Mouse (Mus musculus) thymus, adult 2 months (tissue): ENCODE measurements at regions not wholly inside any gene's neighbourhood (a gene's known extent, or its start where the extent isn't known, plus 50 kb on each side); places are given as distances from the start of the nearest gene placed in this dataset.
A peak's percentile ranks its signal among the peaks of the same experiment; 100 is the strongest.

Experiments
- DNase-seq: peaks from one replicate; pipeline ENCODE4 v3.0.0; 2021
- H3K27ac ChIP-seq: fragments of 200-500 bp; 2 replicates; pipeline ENCODE4 v1.5.1; 2012; ENCODE audit warnings: low read length, control low read depth; ENCODE audit not compliant: control insufficient read depth, insufficient read depth
- H3K27me3 ChIP-seq: fragments of 200-500 bp; 2 replicates; pipeline ENCODE4 v1.6.1; 2012; ENCODE audit warnings: mild to moderate bottlenecking, low read length, moderate library complexity, mixed read lengths; ENCODE audit not compliant: control insufficient read depth, insufficient read depth
- H3K36me3 ChIP-seq: fragments of 200-500 bp; 2 replicates; pipeline ENCODE4 v1.6.1; 2012; ENCODE audit warnings: mild to moderate bottlenecking, low read length, moderate library complexity; ENCODE audit not compliant: control insufficient read depth, insufficient read depth
- H3K4me1 ChIP-seq: fragments of 200-500 bp; replicated peaks from 2 replicates; pipeline ENCODE4 v1.6.1; 2012; ENCODE audit warnings: low read length; ENCODE audit not compliant: control insufficient read depth, insufficient read depth
- H3K4me3 ChIP-seq: fragments of 200-500 bp; 2 replicates; pipeline ENCODE4 v1.5.1; 2012; ENCODE audit warnings: mild to moderate bottlenecking, low read length, control low read depth, moderate library complexity; ENCODE audit not compliant: control insufficient read depth, insufficient read depth
- CTCF ChIP-seq: fragments of 200-500 bp; IDR thresholded peaks from 2 replicates; pipeline ENCODE4 v1.5.1; 2012; ENCODE audit warnings: mild to moderate bottlenecking, control low read depth, low read length, moderate library complexity, borderline replicate concordance; ENCODE audit not compliant: control insufficient read depth, poor library complexity, insufficient read depth; ENCODE audit errors: extremely low read depth
- POLR2A ChIP-seq: fragments of 200-500 bp; IDR thresholded peaks from 2 replicates; pipeline ENCODE4 v1.6.1; 2012; ENCODE audit warnings: mild to moderate bottlenecking, low read length, control low read depth, moderate library complexity; ENCODE audit not compliant: control insufficient read depth, poor library complexity, insufficient read depth; ENCODE audit errors: extremely low read depth
- WGBS: fragments of 180-500 bp; shearing (Covaris S2); methylation state at CpG from one replicate; pipeline ENCODE4 v1.1.7; 2018; 5-methylcytosine and 5-hydroxymethylcytosine counted together

GRCm38 (mm10) chr17:84061621-84062020 is 126.1 kb downstream of the Zfp36l2 start:
- Histone ChIP-seq H3K4me3 (no peak overlapping the region), H3K27me3 (no peaks in the 10 kb centered on the region), H3K36me3 (no peaks in the 10 kb centered on the region), H3K27ac (no peak overlapping the region), H3K4me1 (peaks cover 26% of the 10 kb centered on the region)
- whole genome bisulfite sequencing, result 16% methylated on average over 6 of the region's 6 CpGs
- TF ChIP-seq POLR2A, result no peak
- no peak for TF ChIP-seq CTCF
- DNase-seq, result peak; percentile 30

- DNase-seq, result no peak
- Histone ChIP-seq H3K27me3 (no peaks in the 10 kb centered on the region), H3K4me3 (no peak overlapping the region), H3K27ac (no peak overlapping the region), H3K36me3 (no peaks in the 10 kb centered on the region), H3K4me1 (peaks cover 6% of the 10 kb centered on the region; the same call in 1 of the 2 replicates)
- 94% methylated on average over 4 of the region's 4 CpGs for WGBS
- TF ChIP-seq CTCF, result no peak
- TF ChIP-seq POLR2A, result no peak
These were observed 131.3 kb downstream of the Zfp36l2 start for GRCm38 (mm10) chr17:84056469-84056868.

GRCm38 (mm10) chr17:84052437-84052836 is 135.3 kb downstream of the Zfp36l2 start:
- Histone ChIP-seq H3K4me3 (no peak overlapping the region), H3K27ac (no peak overlapping the region), H3K36me3 (no peaks in the 10 kb centered on the region), H3K27me3 (no peaks in the 10 kb centered on the region), H3K4me1 (peaks cover under 1% of the 10 kb centered on the region; the same call in 1 of the 2 replicates)
- TF ChIP-seq POLR2A, result no peak
- no peak for TF ChIP-seq CTCF
- 95% methylated on average over 8 of the region's 8 CpGs for WGBS
- no peak for DNase-seq

GRCm38 (mm10) chr17:84051212-84051611 is 136.5 kb downstream of the Zfp36l2 start:
- Histone ChIP-seq H3K27ac (no peak overlapping the region), H3K4me3 (no peak overlapping the region), H3K36me3 (no peaks in the 10 kb centered on the region), H3K4me1 (no peaks in the 10 kb centered on the region), H3K27me3 (no peaks in the 10 kb centered on the region)
- 93% methylated on average over 9 of the region's 9 CpGs for WGBS
- no peak for DNase-seq
- no peak for TF ChIP-seq POLR2A

GRCm38 (mm10) chr17:84048533-84048932 is 139.2 kb downstream of the Zfp36l2 start:
- 88% methylated on average over 6 of the region's 6 CpGs for WGBS
- no peak overlapping the region for H3K4me3 ChIP-seq
- H3K27me3 ChIP-seq, result no peaks in the 10 kb centered on the region
- H3K4me1 ChIP-seq, result no peaks in the 10 kb centered on the region
- H3K36me3 ChIP-seq, result no peaks in the 10 kb centered on the region
- DNase-seq, result no peak
- H3K27ac ChIP-seq, result no peak overlapping the region
- TF ChIP-seq POLR2A, result no peak
- TF ChIP-seq CTCF, result no peak

- TF ChIP-seq POLR2A (no peak), CTCF (no peak)
These were observed 140.2 kb downstream of the Zfp36l2 start for GRCm38 (mm10) chr17:84047520-84047919.

GRCm38 (mm10) chr17:84045812-84046211 is 141.9 kb downstream of the Zfp36l2 start:
- H3K4me3 ChIP-seq, result no peak overlapping the region
- DNase-seq, result no peak
- no peaks in the 10 kb centered on the region for H3K4me1 ChIP-seq
- H3K36me3 ChIP-seq, result no peaks in the 10 kb centered on the region
- TF ChIP-seq POLR2A (no peak), CTCF (no peak)
- 95% methylated on average over 1 of the region's 1 CpGs for WGBS
- no peak overlapping the region for H3K27ac ChIP-seq
- no peaks in the 10 kb centered on the region for H3K27me3 ChIP-seq

More at GRCm38 (mm10) chr17:84047520-84047919, 140.2 kb downstream of the Zfp36l2 start:
- Histone ChIP-seq H3K27me3 (no peaks in the 10 kb centered on the region), H3K4me3 (no peak overlapping the region), H3K4me1 (no peaks in the 10 kb centered on the region), H3K36me3 (no peaks in the 10 kb centered on the region), H3K27ac (no peak overlapping the region)
- 100% methylated on average over 1 of the region's 1 CpGs for WGBS
- DNase-seq, result no peak
